Mouse (Mus musculus) kidney, postnatal 4 days (tissue): ENCODE data around the gene Ppp1r12b.

Experiments used
- DNase-seq, 2 experiments: peaks; one replicate each; pipeline ENCODE4 v3.0.0; 2021; ENCODE audit warnings: mixed read lengths in 2 of 2

Gene Ppp1r12b

DNA sequence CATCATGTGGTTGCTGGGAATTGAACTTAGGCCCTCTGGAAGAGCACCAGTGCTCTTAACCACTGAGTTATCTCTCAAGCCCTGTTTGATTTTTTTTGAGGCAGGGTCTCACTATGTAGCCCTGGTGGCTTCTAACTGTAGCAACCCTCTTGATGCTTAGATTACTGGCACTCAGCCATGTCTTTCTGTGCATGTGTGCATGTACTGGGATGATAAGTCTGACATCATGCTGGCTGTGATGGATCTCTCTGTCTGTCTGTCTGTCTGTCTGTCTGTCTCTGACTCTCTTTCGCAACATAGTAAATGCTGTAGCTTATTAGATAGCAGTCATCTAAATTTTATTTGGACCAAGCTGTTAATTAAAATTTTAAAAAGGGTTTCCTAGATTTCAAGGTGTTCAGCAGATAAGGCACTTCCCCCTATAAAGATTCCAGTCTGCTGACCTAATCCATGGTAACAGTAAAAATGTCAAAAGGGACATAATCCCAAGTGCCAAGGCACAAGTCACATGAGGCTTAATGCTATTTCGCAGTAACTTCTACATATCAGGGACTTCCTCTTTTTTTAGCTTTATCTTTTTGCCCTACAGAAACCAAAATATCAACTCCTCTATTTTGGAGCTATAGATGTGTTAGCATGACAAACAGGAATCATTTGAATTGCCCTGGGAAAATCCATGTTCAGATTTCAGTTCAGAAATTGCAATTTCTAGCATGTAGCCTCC is 164.9 kb downstream of the Ppp1r12b start:
- no peak for DNase-seq

DNA sequence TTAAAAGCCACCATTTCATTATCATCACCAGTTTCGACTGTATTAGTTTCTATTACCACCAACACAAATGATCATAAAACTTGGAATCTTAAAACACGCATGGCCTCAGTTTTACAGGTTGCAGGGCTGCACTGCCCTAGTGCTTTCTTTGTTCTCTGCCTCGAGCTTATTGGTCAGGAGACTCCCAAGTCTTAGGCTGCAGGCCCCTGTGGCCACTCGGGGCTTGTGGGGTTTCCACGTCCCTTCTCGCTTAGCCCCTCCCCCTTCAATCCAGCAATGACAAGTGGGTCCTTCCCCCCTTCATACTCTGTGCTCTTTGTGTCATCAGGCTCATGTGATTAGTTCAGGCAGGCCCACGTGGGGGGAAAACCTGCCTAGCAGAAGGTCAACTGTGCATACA is 167.6 kb downstream of the Ppp1r12b start:
- DNase-seq: no peak

DNA sequence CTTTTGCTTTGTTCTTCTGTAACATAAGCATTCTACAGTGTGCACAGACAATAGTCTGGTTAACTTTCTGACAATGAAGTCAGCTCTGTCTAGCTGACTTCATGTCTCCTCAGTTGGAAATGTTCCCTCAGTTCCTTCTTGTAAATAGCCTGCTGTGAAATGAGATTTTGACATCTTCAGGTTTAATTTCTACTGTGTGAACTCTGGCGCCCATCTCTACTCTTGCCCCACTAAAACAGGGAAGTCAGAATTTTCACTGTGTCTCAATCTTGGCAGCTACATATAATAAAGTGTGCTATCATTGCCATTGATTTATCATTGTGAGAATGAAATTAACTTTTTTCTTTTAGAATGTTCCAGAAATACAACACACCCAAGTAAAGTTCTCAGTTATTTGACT is 170.8 kb downstream of the Ppp1r12b start:
- DNase-seq: no peak

DNA sequence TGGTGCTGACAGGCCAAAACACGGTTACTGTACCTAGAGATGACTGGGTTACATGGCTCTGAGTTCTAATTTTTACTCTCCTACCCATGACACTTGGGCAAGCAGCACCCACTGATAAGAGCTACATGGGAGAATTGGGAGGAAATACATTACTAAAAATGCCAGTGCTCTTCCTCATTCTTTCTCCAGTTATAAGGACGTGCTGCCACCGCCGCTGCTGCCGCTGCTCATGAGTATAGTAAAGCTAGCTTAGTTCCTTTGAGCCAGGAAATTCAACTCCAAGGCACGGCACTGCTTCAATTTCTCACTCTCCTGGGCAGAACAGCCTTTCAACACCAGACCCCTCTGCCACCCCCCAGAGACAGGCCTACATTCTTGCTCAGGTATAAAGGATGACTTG is 171.3 kb downstream of the Ppp1r12b start:
- DNase-seq: no peak

DNA sequence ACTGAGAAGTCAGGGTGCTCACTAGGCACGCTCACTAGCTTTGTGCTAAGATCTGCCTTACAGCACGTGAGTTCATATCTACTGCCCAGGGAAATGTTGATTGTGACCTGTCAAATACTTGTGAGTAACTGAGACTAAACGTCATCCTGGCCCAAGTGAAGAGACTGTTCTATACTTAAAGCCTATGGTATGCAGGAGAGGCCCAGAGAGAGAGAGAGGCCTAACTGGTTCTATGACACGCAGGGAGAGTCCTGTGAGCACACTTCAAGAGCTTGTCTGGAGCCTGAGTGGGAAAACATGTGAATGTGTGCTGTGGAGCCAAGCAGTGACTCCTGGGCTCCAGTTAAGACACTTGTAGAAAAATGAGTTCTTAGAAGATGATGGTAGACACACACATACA is 171.8 kb downstream of the Ppp1r12b start:
- no peak for DNase-seq

DNA sequence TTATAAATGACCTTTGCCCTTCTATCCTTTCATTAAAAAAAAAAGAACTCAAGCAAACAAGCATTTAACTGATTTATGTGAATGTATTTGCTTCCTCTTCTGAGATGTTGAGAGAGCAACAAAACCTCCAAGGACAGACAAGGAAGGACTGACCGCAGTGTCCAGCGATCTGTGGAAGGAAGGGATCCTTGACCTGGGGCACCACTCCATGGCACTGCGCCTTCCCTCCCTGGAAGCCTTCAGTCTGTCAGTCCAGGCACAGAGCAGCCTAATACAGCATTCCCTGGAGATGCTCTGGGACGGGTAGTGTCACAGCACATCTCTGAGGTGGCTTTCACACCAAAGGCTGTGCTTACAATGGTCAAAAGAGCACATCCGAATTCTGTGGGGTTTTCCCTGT is 172.9 kb downstream of the Ppp1r12b start:
- DNase-seq: no peak

DNA sequence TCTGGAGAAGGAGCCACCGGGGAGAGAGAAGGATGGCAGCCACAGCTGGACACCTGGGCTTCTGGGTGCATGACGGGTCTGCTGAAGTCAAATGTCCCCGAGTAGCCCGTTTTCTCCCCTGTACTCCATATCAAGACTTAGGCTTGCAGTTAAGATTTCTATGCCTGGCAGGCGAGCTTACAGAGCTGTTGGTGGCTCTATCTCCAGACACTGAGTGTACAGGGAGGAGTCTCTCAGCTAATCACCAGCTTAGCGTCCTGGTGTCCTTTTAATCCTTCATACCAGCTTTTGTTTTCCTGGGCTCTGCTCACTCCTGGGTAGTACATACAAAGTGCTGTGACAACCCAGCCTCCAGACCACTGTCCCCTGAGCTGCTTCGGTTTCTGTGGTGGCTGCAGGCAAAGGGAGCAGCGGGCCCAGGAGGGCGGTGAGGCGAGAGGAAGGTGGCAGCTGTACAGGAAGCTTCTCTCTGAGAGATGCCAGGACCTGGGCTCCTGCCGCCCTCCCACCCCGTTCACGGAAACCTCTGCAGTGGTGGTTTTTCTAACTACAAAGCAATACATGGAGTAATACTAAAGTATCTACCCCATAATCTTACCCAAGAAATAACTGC is 177.7 kb downstream of the Ppp1r12b start:
- no peak for DNase-seq

DNA sequence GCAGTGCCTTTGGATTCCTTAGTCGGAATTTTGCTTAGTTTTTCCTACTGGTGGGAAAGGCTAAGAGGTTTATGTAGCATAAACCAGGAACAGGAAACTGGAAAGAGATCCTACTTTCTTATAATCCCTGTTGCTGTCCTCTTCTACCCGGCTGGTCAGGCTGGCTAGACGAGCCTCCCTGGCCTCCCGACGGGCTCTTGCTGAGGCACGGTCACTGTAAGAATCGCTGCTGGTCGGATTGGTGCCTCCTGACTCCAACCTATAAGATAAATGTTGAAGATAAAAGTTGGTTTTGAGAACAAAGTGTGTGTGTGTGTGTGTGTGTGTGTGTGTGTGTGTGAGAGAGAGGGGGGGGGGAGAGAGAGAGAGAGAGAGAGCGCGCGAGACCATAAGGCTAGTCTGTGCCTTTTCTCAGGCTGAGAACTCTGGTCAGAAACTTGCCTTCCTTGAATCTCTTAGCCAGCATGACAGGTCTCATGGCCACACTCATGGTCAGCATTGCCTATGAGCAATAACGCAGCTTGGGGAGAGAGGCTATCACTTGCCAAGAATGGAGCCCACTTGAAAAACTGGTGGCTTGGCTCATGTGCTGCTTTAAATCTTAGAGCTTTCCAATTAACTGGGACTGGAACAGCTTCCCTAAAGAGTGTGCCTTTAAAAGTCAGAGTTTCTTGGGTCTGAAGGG is 178.4 kb downstream of the Ppp1r12b start:
- DNase-seq: no peak

DNA sequence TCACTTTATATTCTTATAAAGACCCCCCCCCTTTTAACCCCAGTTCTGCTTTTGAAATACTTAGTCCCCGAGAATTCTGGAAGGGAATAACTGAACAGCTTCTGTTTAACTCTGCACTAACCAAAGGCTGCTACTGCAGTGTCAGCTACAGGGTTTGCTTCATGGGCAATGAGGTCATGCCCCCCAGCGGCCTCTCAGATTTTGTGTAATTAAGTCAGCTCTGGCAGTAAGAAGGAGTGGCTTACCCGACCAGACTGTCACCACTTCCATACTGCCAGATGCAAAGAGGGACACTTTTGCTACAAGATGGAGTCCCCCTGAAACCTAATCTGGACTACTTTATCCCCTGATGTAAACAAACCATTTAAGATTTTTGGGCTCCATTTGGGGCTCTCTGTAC is 180.1 kb downstream of the Ppp1r12b start:
- DNase-seq: no peak

DNA sequence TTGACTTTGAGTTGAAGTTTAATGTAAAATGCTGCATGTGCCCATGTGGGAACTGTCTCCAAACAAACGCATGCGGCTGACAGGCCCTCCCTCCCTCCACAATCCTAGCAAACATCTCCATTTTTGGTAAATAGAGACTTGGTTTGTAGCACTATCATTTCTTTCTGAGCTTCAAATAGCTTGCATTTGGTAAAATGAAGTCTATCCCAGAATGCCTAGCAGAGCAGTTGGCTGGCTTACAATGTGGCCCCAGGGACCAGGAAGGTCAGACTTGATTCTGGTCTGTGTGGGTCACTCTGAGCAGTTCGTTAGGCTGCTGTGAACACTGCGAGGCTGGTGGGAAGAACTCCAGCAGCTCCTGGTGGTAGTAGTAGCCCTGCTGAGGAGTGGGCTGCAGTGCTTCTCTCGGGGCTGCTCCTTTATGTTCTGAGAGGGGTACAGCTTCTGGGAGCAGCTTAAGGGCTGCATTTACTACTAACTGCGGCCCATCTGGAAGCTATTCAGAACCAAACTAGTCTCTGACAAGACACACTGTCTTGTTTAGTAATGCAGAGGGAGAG is 180.9 kb downstream of the Ppp1r12b start:
- DNase-seq: peak; percentile 76 to 82

DNA sequence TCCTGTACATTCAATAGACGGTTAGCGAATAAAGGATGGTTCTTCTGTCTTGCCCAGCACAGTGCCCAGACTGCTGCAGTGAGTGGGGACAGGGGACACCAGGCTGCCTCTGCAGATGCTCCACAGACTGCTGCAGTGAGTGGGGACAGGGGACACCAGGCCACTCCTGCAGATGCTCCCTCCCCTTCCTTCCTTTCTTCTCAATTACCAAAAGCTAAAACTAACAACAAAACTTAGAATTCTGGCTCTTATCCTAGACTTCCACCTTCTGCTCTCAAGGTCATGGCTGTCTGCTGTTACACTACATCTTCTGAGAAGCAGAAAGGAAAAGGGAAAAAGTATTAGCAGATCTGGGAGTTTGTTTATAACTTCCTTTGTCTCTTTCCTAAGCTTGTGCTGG is 181.5 kb downstream of the Ppp1r12b start:
- DNase-seq: peak in 1 of 2 experiments; percentile 54

DNA sequence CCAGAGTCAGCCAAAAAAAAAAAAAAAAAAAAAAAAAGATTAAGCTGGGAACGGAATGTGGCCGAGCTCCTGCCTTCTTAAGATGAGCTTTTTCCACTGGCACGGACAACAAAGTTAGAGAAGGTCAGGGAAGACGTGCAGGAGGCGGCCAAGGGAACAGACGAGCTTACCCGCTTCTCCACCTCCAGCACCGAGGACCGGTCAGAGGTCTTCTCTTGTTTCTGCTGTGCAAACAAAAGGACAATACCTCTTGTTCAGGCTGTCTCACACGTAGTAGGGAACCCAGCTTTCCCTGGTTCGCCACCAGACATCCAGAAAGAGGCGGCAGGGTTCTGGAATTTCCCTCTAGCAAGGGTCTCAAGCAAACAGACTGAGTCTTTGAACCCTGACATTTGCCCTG is 182.5 kb downstream of the Ppp1r12b start:
- DNase-seq: no peak

DNA sequence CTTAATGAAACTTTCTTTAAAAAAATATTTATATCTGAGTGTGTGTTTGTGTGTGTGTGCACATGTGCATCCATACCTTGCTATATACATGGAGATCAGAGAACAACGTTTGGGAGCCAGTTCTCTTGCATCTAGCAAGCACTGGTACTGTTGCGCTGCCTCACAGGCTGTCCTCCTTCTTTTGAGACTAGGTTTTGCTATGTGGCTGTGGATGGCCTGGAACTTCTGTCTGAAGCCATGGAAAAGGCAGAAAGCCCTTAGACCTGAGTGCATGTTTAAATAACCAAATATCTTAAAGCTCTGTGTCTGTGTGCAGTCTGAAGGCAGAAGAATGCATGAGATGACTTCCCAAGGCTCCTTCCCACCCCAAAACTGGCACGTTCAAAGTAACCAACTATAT is 182.9 kb downstream of the Ppp1r12b start:
- no peak for DNase-seq

DNA sequence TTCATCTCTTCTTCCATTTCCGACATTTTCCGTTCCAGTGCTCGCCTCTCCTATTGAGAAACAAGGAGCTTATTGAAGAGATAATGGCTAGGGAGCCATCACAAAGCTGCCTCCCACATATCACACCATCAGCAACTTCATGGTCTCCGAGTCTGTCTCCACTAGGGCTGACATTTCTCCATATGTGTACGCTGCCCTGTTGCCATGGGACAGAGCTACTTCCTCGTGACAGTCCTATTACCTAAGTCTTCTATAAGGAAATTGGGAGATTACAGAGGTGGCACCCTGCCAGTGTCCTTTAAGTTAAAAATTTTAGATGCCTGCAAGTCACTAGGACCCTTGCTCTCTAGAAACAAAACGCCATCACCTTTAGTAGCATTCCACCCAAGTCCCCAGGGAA is 183.7 kb downstream of the Ppp1r12b start:
- no peak for DNase-seq

DNA sequence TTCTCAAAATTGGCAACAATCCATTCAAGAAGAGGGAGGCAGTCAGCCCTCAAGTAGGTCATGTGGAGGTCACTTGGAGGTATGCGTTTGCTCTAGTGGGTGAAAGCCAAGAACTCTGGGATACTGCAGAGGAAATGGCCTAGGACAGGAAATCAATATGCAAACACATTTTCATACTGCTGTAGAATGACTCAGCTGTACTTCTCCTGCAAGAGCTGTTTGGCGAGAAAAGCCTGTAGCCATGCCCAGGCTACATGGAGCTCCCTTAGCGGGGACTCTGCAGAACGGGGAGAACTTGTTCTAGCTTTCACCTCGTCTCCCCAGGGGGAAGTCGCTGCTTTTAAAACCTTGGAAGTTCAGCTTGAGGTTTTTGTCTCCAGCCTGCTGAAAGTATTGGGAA is 184.4 kb downstream of the Ppp1r12b start:
- DNase-seq: no peak

DNA sequence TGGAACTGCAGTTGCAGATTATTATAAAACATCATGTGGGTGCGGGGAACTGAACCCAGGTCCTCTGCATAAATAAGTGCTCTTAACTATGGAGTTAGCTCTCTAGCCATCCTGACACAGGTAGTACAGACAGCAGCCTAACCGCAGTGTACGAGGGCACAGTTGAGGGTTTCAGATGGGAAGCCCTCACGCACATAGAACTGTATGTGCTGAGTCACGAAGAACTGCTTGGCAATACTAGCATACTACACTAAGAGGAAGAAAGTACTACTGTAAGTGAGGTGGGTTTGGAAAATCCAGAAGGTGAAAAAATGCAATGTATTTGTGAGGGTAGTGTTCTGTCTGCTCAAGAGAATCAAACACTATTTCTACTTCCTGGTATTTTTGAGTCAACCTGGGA is 185.4 kb downstream of the Ppp1r12b start:
- no peak for DNase-seq

DNA sequence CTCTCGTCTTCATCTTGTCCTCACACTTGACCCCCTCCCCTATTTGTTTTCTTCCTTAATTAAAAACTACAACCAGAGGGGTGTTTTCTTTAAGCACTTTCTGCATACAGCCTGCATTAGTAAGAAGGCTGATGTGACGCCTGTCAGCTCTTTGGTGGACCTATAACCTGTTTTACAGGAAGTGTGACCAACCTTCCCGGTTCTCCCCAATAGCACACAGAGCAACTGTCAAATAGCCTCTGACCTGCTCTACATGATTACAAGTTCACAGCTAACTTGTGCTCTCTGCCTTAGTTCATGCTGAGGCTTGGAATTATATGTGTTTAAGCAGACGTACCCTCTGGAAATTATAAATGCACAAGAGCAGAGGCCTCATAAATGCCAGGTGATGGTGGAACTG is 189.3 kb downstream of the Ppp1r12b start:
- DNase-seq: no peak

DNA sequence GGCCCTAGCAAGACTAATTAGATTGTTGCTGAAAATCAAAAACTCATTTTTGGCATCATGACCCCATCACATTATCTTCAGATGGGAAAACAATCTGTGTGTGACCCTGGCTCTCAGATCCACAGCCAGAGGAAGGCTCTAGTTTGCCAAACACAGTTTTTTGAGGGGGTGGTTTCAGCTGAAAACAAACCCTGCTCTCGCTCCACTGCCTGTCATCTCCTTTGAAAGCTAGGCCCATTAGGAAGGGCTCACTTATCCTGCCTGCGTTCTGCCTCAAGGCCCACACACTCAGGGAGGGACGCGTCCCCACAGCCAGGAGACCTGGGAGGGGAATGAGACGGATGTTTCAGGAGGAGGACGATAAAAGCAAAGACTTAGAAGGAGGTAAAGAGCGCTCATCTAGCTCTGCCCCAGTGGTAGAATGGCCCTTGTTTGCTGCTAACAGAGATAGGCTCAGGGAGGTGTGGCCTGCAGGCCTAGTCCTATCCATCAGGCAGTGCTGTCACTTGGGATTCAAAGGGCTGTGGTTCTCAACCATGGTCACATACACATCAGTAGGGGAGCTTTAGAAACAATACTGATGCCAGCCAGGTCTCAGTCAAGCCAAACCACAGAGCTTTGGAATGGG is 190.8 kb downstream of the Ppp1r12b start:
- DNase-seq: peak; percentile 45 to 66

DNA sequence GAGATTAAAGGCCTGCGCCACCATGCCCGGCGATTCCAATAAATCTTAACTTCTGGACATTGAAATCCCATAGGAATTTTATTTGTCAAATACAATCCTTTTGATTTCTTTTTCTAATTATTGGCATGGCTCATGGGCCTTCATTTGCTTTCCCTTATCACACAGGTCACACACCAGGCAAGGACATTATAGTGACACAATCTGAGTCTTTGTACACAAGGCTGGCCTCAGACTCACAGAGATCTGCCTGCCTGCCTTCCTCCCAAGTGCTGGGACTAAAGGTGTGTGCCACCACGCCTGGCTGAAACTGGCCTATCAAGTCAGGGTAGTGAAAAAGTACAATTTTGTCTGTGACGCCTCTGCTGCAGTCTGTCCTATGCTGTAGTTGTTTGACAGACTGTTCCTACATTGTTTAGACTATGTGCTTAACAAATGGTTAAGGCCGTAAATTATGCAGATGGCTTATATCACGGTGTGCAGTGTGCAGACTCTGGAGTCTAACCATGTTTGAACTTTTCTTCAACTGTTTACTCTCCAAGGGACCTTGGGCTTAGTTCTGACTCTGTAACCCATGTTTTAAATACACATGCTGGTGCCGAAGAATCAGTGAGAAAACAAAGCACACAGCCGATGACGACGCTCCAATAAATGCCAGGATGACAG is 191.8 kb downstream of the Ppp1r12b start:
- DNase-seq: no peak

DNA sequence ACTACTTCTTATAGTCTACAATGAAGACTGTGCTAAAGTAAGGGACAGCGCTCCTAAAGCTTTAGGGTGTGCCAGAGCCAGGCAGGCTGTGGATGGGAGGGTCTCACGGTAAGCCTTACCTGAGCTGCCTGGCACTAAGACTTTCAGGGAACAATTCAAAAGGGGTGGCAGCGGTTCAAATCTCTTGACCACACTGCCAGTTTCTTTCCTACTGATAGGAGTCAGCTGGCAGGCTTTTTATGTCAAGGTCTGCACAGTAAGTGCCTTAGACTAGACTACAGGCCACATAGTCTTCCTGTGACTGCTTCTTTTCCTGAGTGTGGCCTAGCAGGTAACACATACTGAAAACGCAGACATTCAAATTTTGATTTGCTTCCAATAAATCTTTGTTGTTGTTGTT is 192.5 kb downstream of the Ppp1r12b start:
- DNase-seq: no peak

DNA sequence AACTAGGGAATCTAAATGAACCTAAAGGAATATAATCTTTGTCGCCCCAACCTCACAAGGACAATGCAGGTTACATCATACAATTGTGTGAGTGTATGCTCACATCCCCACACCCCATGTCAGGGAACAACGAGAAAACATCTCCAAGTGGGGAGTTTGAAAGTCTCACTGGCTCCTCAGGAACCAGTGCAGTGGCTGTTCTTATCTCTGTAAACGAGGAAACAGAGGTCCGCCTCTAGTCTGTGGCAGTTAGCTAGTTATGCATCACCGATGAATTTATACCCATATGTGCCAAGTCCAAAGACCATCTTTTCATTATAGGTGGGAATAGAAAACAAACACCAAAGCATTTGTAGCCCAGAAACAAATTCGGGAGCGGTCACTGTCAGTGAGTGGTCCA is 194.2 kb downstream of the Ppp1r12b start:
- DNase-seq: no peak

DNA sequence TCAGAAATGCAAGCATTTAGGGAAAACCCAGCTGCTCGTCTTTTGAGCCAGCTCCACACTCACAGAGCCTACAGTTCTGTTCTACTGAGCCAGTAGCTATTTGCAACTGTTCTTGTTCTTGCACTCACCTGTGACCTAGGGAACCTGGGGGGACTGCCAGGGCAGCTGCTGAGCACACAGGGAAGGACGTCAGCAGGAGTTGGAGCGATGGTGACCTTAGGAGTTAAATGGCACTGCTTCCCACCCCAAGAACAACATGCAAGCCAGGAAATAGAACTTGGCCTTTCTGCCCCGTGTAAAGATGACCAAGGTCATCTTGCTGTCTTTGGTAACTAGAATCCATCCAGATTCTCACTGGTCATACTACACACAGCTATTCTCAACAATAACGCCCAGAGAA is 195.1 kb downstream of the Ppp1r12b start:
- DNase-seq: no peak

DNA sequence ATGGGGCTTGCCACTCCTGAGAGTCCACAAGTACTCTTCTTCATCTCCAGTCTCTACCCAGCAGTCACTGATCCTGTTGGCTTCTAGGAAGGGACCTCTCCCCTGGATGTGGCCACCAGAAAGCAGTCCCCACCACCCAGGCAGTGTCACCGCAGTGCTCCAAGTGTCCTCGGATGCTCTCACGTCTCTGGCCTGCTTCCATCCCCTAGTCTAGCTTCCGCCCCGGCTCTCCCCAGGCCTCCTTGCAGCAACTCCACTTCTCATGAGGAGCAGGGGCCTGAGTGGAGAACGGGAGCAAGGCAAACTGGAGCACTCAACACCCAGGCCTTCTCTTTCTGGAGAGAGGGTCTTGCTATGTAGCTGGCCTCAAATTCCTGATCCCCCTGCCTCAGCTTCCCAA is 196.6 kb downstream of the Ppp1r12b start:
- DNase-seq: peak in 1 of 2 experiments; percentile 48
